Mouse (Mus musculus) lung, adult 2 months (tissue): ENCODE data around the gene Slc41a2.

Experiments
- CTCF ChIP-seq: fragments of 200-500 bp; IDR thresholded peaks from 2 replicates; pipeline ENCODE4 v1.5.1; 2011; ENCODE audit warnings: mild to moderate bottlenecking, low read length, control low read depth; ENCODE audit not compliant: insufficient read depth
- POLR2A ChIP-seq: fragments of 200-500 bp; IDR thresholded peaks from 2 replicates; pipeline ENCODE4 v1.6.1; 2011; ENCODE audit warnings: low read depth, mild to moderate bottlenecking, control low read depth, low read length, borderline replicate concordance; ENCODE audit errors: extremely low read depth

DNA sequence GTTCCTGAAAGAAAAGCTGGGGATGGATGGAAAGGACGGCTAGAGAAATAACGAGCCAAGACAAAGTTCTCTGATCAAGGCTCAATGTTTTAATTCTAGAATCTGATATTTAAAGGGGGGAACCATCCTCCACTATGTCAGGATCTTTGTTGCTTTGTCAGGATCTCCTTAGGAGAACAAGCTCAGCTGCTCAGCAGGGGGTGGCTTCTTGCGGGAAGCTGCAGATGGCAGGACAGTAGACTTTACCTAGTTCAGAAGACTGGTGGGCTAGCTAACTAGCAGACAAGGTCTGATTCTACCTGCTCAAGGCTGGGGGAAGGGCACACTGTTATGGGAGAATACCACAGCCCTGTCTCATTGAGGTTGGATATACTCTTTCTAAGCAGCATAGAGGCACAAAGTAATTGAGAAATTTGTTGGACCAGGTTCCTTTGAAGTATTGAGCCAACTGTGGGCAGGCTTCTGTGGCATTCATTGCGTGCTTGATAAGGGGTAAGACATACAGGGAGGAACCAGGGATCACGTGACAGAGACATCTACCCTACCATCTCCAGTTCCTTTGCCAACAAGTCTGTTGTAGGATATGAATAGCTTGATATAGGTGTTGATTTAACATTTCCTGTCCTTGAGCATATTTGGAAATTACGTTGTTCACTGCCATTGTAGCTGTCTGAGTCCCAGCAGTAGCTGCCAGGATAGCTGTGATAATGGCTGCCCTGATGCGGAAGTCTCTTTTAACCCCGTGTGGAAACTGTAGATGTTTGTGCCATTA lies 39.4 kb upstream of the Slc41a2 start:
- TF ChIP-seq CTCF (no peak), POLR2A (no peak)
